Mouse (Mus musculus) embryo, embryonic 11 days (tissue): ENCODE data around the gene E4f1.

ENCODE experiments used
- DNase-seq: peaks from one replicate; pipeline ENCODE4 v3.0.0-alpha.2; 2015

The E4f1 gene

GRCm38 (mm10) chr17:24469910-24470602 lies at the start of gene E4f1, which contains the start of gene Pgp:
TSS of gene E4f1 (minus strand) at chr17:24470313.
TSS of gene Pgp (plus strand) at chr17:24470392.
- DNase-seq = peak; percentile 99

- DNase-seq = no peak
These were observed 44.5 kb upstream of the E4f1 start for GRCm38 (mm10) chr17:24514270-24515257.

GRCm38 (mm10) chr17:24513609-24514008 lies 43.5 kb upstream of the E4f1 start:
- DNase-seq = peak; percentile 62

GRCm38 (mm10) chr17:24507806-24508460 lies 37.8 kb upstream of the E4f1 start:
- DNase-seq = no peak

- DNase-seq = no peak
These were observed 37.1 kb upstream of the E4f1 start for GRCm38 (mm10) chr17:24507129-24507664.

- peak; percentile 32 for DNase-seq
These were observed 36.4 kb upstream of the E4f1 start for GRCm38 (mm10) chr17:24506332-24507070.

- no peak for DNase-seq
These were observed 35.3 kb upstream of the E4f1 start for GRCm38 (mm10) chr17:24505286-24505955.

- no peak for DNase-seq
These were observed 34.0 kb upstream of the E4f1 start for GRCm38 (mm10) chr17:24504085-24504484.

GRCm38 (mm10) chr17:24502208-24502607 lies 32.1 kb upstream of the E4f1 start:
- DNase-seq = no peak

- no peak for DNase-seq
These were observed 25.9 kb upstream of the E4f1 start for GRCm38 (mm10) chr17:24496026-24496425.

- no peak for DNase-seq
These were observed 25.3 kb upstream of the E4f1 start for GRCm38 (mm10) chr17:24495443-24495842.

GRCm38 (mm10) chr17:24494627-24495335 lies 24.7 kb upstream of the E4f1 start:
- peak; percentile 80 for DNase-seq

GRCm38 (mm10) chr17:24490399-24490798 lies 20.3 kb upstream of the E4f1 start:
- peak; percentile 47 for DNase-seq

- peak; percentile 30 for DNase-seq
These were observed 19.3 kb upstream of the E4f1 start for GRCm38 (mm10) chr17:24489265-24490030.

GRCm38 (mm10) chr17:24488662-24489264 lies 18.6 kb upstream of the E4f1 start:
- peak; percentile 75 for DNase-seq

GRCm38 (mm10) chr17:24488186-24488661 lies 18.1 kb upstream of the E4f1 start, which contains the start of gene Caskin1:
TSS of gene Caskin1 (plus strand) at chr17:24488601.
- DNase-seq = no peak

GRCm38 (mm10) chr17:24485090-24485860 lies 15.2 kb upstream of the E4f1 start:
- DNase-seq = peak; percentile 45

- DNase-seq = no peak
These were observed 13.4 kb upstream of the E4f1 start for GRCm38 (mm10) chr17:24483495-24483894.
